Mouse (Mus musculus) limb, embryonic 13.5 days (tissue): ENCODE data around the gene Neurl1a. TPM values are rescaled to one million over a fixed set of nuclear protein-coding genes. Genes with fewer than 3 reads are reported as not detected.
A peak's percentile ranks its signal among the peaks of the same experiment; 100 is the strongest.

Source experiments
- ATAC-seq: fragments of 200-750 bp; cut with Nextera tagmentation; 2 replicates; pipeline ENCODE4 v1.8.0; 2017; ENCODE audit warnings: low read depth, moderate number of reproducible peaks, moderate TSS enrichment; ENCODE audit not compliant: low FRiP score
- H3K27ac ChIP-seq: fragments of 300-500 bp; sonication (generic); 2 replicates; pipeline ENCODE4 v1.5.1; 2015; ENCODE audit warnings: inconsistent platforms, mild to moderate bottlenecking, moderate library complexity
- H3K27me3 ChIP-seq: fragments of 300-500 bp; sonication (generic); 2 replicates; pipeline ENCODE4 v1.6.1; 2015; ENCODE audit warnings: mild to moderate bottlenecking, inconsistent platforms
- H3K36me3 ChIP-seq: fragments of 300-500 bp; sonication (generic); 2 replicates; pipeline ENCODE4 v1.6.1; 2015; ENCODE audit warnings: inconsistent platforms, mild to moderate bottlenecking, moderate library complexity
- H3K4me1 ChIP-seq: fragments of 300-500 bp; sonication (generic); 2 replicates; pipeline ENCODE4 v1.6.1; 2015; ENCODE audit warnings: inconsistent platforms
- H3K4me2 ChIP-seq: fragments of 300-500 bp; sonication (generic); replicated peaks from 2 replicates; pipeline ENCODE4 v1.6.1; 2015; ENCODE audit warnings: inconsistent platforms, mild to moderate bottlenecking, moderate library complexity
- H3K4me3 ChIP-seq: fragments of 300-500 bp; sonication (generic); 2 replicates; pipeline ENCODE4 v1.5.1; 2015; ENCODE audit warnings: moderate library complexity, mild to moderate bottlenecking, inconsistent platforms
- H3K9ac ChIP-seq: fragments of 300-500 bp; sonication (generic); 2 replicates; pipeline ENCODE4 v1.6.1; 2015; ENCODE audit warnings: mild to moderate bottlenecking, inconsistent platforms
- H3K9me3 ChIP-seq: fragments of 300-500 bp; sonication (generic); 2 replicates; pipeline ENCODE4 v1.6.1; 2016; ENCODE audit warnings: inconsistent platforms
- WGBS: fragments of 180-500 bp; shearing (Covaris S2); methylation state at CpG from one replicate; pipeline ENCODE4 v1.1.7; 2015; 5-methylcytosine and 5-hydroxymethylcytosine counted together
- polyA plus RNA-seq: library from polyadenylated mRNA; unstranded; fragments of >200 nt; fragmentation: Nextera tagmentation; extraction: Ambion mirVana; gene quantifications from 2 replicates; pipeline ENCODE4 v1.2.1, GENCODE M21; 2015

The Neurl1a gene
- polyA plus RNA-seq, 1 experiment from 2014 or later = 7.9 TPM

DNA sequence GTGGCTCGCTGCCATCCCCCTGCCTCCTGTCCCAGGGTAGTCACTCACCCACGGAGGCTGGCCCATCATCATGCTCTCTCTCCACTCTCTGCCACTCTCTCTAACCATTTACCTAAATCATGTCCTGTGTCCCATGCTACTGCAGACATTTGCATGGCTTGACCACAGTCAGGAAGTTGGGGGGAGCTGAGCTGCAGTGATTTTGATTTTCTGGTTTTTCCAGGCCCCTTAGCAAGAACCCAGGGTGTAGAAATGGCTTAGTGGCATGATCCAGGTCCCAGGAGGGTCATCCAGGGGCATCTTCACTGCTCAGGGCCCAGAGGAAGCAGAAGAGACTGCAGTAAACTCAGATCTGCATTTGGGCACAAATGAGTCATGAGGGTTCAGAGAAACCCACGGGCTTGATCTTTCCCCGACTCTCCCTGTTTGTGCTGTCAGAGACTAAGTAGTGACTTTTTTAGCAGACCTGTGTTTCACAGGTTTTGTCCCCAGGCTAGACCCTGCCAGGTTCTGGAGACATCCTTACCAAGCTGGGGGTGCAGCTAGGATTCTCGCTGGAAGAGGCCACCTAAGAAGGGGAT, 30.3 kb upstream of the Neurl1a start:
- H3K4me3 ChIP-seq = no peak overlapping the region
- H3K27ac ChIP-seq = no peak overlapping the region
- H3K36me3 ChIP-seq = no peaks in the 10 kb centered on the region
- H3K4me1 ChIP-seq = peaks cover 12% of the 10 kb centered on the region
- H3K27me3 ChIP-seq = peaks cover 14% of the 10 kb centered on the region; the same call in 1 of the 2 replicates
- no peak overlapping the region for H3K9ac ChIP-seq
- no peak overlapping the region for H3K4me2 ChIP-seq
- ATAC-seq = no peak
- no peaks in the 10 kb centered on the region for H3K9me3 ChIP-seq
- WGBS = 75% methylated on average over 5 of the region's 5 CpGs

DNA sequence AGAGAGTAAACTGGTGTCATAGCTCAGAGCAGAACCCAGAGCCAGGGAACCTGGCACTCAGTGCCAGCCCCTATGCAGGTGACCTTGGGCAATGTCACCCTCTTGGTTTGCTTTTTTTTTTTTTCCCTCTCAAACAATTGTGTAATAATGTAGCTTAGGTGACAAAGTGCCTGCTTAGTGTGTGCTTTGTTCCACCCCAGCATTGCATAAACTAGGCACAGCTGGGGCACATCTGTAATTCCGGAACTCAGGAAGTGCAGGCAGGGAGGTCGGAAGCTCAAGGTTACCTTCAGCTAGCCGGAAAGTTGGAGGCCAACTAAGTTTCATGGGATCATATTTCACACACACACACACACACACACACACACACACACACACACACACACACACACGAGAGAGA, 28.8 kb upstream of the Neurl1a start:
- peaks cover 14% of the 10 kb centered on the region; the same call in 1 of the 2 replicates for H3K27me3 ChIP-seq
- WGBS = 10% methylated on average over 4 of the region's 4 CpGs
- no peaks in the 10 kb centered on the region for H3K36me3 ChIP-seq
- H3K9ac ChIP-seq = no peak overlapping the region
- H3K9me3 ChIP-seq = no peaks in the 10 kb centered on the region
- no peak overlapping the region for H3K4me2 ChIP-seq
- peaks cover 12% of the 10 kb centered on the region for H3K4me1 ChIP-seq
- no peak overlapping the region for H3K27ac ChIP-seq
- ATAC-seq = no peak
- H3K4me3 ChIP-seq = no peak overlapping the region

DNA sequence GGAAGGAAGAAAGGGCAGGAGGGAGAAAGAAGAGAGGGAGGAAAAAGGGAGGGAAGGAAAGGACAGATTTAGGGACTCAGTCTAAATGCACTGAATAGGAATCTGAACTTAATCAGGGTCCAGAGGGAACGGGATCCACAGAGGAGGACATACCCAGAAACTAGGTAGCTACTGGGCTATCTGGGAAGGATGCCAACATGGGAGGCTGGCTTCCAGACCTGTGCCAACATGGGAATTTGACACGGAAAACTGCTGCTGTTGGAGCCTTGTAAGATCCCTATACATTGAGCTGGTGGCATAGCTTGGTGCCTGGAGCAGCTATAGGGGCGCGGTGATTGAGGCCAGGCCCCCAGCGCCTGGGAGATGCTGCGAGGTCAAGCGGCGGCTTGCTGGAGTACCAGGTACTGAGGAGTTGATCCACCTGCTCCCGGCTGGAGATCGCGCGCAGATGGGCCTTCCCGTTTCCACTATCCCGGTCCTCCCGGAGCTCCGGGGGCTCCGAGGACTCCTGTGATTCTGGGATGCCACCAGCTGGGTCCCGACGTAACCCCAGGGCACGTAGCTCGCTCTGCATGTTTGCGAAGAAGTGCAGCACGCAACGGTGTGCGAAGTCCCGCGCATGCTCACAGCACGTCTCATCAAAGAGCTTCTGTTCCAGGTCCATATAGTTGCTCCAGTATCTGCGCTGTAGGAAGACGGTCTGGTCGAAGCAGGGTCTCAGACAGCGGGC, 27.1 kb upstream of the Neurl1a start:
- ATAC-seq = no peak
- Histone ChIP-seq H3K27ac (no peak overlapping the region), H3K36me3 (no peaks in the 10 kb centered on the region), H3K9me3 (no peaks in the 10 kb centered on the region), H3K9ac (peak overlapping the region; percentile 60), H3K4me1 (peaks cover 12% of the 10 kb centered on the region), H3K4me2 (peak overlapping the region; percentile 65), H3K4me3 (peak overlapping the region; percentile 37), H3K27me3 (peaks cover 14% of the 10 kb centered on the region; the same call in 1 of the 2 replicates)
- 23% methylated on average over 32 of the region's 32 CpGs for WGBS

DNA sequence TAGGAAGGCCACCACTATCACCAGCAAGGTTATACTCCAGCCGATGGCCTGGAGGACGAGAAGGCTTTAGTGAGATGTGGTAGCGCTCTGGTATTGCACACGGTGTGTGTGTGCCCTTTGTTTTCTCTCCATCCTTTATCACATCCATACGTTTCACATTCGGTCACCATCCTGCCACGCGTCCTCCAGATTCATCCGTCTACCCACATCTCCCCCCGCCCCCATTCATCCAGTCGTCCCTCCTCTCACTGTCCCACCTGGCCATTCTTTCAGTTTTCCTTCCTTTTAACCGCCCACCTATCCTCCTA, 26.6 kb upstream of the Neurl1a start:
- 63% methylated on average over 12 of the region's 12 CpGs for WGBS
- Histone ChIP-seq H3K4me1 (peaks cover 12% of the 10 kb centered on the region), H3K9me3 (no peaks in the 10 kb centered on the region), H3K4me2 (peak overlapping the region; percentile 65), H3K9ac (peak overlapping the region; percentile 60), H3K27ac (no peak overlapping the region), H3K36me3 (no peaks in the 10 kb centered on the region), H3K4me3 (peak overlapping the region; percentile 37), H3K27me3 (peaks cover 14% of the 10 kb centered on the region; the same call in 1 of the 2 replicates)
- no peak; the same call in 1 of the 2 replicates for ATAC-seq

DNA sequence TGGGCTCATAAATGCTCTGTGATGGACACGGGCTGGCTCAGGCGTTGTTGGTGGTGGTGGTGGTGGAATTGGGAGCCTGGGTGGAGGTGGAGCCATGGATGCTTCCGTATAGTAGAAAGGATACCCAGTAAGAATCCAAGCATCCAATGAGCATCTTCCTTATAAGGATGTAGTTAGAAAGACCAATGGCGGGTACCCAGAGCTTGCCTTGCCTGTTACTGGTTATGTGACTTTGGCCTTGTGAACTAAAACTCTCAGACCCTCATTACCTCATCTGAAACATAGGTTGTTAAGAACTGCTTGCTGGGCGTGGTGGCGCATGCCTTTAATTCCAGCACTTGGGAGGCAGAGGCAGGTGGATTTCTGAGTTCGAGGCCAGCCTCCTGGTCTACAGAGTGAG, 24.9 kb upstream of the Neurl1a start:
- WGBS = 83% methylated on average over 7 of the region's 7 CpGs

DNA sequence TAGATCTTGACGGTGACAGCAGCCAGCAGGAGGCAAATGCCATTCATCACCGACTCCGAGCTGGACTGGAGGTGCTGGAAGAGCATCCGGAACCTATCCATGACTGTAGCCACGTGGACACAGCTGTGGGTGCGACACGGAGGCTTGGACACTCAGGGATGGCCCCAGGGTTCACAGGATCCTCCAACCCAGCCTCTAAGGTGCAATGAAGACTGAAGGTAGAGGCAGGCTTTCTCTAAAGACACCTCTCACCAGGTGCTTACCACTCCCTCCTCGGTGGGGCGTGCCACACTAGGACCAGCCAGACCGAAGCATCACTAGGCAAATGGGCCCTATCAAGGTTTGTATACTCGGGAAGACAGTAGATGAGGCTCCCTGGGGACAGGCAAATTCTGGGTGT, 21.0 kb upstream of the Neurl1a start, which contains the start of gene Calhm3:
Gene Calhm3 (minus strand): TSS at position 101 of the 400 bp plus-strand sequence.
- Histone ChIP-seq H3K4me1 (no peaks in the 10 kb centered on the region), H3K27ac (no peak within 1 kb of the TSS), H3K4me3 (no peak within 1 kb of the TSS), H3K9me3 (no peaks in the 10 kb centered on the region), H3K36me3 (no peaks in the 10 kb centered on the region), H3K4me2 (no peak within 1 kb of the TSS), H3K9ac (no peak within 1 kb of the TSS), H3K27me3 (no peaks in the 10 kb centered on the region; the same call in 1 of the 2 replicates)
- 81% methylated on average over 11 of the region's 11 CpGs for WGBS
- ATAC-seq = no peak

More for the DNA sequence above, 24.9 kb upstream of the Neurl1a start:
- H3K9me3 ChIP-seq = no peaks in the 10 kb centered on the region
- no peak overlapping the region for H3K27ac ChIP-seq
- H3K27me3 ChIP-seq = peaks cover 14% of the 10 kb centered on the region
- H3K4me1 ChIP-seq = peaks cover 12% of the 10 kb centered on the region
- H3K36me3 ChIP-seq = no peaks in the 10 kb centered on the region
- no peak overlapping the region for H3K4me3 ChIP-seq
- no peak overlapping the region for H3K4me2 ChIP-seq
- no peak for ATAC-seq
- H3K9ac ChIP-seq = no peak overlapping the region

DNA sequence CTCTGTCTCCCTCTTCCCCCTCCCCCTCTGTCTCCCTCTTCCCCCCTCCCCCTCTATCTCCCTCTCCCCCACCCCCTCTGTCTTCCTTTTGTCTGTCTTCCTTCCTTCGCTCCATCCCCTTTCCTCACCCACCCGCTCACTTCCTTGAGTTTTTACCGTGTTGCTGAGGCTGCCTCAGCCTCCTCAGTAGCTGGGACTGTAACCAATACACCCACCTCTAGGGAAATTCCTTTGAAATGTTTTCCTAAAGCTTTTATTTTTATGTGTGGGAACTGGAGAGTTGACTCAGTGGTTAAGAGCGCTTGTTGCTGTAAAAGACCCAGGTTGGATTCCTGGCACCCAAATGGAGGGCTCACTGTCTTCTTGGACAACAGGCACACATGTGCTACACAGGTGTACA, 17.0 kb upstream of the Neurl1a start:
- H3K9ac ChIP-seq = no peak overlapping the region
- no peak overlapping the region for H3K4me3 ChIP-seq
- peaks cover 3% of the 10 kb centered on the region for H3K27me3 ChIP-seq
- H3K27ac ChIP-seq = no peak overlapping the region
- 60% methylated on average over 4 of the region's 4 CpGs for WGBS
- H3K4me1 ChIP-seq = no peaks in the 10 kb centered on the region
- H3K9me3 ChIP-seq = no peaks in the 10 kb centered on the region
- no peak for ATAC-seq
- H3K36me3 ChIP-seq = no peaks in the 10 kb centered on the region
- no peak overlapping the region for H3K4me2 ChIP-seq

DNA sequence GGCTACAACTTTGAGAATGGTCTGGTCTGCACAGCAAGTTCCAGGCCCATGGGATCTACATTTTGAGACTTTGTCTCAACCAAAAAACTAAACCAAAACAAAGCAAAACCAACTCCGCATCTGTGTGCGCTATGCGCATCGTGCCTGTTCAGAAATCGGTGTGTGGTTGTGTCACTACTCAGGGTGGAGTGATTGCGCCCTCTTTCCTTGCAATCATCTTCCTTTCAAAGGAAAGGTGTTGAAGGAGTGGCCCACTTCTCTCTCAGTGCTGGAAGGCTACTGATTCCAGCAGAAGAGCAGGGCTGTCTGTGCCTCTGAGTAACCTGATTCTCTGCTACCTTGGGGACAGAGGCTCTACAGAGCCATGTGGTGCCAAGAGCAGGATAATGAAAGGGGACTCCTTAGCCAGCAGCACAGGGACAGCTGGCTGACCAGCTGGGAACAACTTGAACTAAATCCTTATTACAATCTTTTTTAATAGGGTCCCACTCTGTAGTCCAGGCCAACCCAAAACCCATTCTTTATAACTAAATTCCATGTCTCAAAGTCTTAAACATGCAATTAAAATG, 15.4 kb upstream of the Neurl1a start:
- Histone ChIP-seq H3K9ac (no peak overlapping the region), H3K4me2 (no peak overlapping the region), H3K27ac (no peak overlapping the region), H3K27me3 (peaks cover 3% of the 10 kb centered on the region; the same call in 1 of the 2 replicates), H3K36me3 (no peaks in the 10 kb centered on the region), H3K4me1 (peaks cover under 1% of the 10 kb centered on the region; the same call in 1 of the 2 replicates), H3K9me3 (no peaks in the 10 kb centered on the region), H3K4me3 (no peak overlapping the region)
- peak; percentile 51; the same call in 1 of the 2 replicates for ATAC-seq
- 89% methylated on average over 6 of the region's 6 CpGs for WGBS

DNA sequence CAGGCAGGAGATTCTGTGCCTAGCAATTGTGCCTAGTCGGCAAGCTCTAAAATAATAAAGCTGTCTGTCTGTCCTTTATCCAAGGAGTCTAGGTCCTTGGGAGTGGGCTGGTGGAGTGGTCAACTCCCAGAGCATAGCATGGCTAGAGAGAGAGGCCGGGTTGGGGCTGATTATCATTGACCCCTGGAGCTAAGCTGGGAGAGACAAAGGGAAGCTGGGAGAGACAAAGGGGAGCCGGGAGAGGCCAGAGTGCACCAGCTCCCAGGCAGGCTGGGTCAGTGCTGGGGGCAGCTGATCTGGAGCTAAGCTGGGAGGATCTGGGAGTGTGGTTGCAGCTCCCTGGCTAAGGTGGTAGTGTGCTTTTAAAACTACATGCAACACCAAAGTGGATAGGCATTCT, 11.9 kb upstream of the Neurl1a start:
- Histone ChIP-seq H3K9ac (no peak overlapping the region), H3K4me3 (no peak overlapping the region), H3K4me1 (peaks cover 7% of the 10 kb centered on the region; the same call in 1 of the 2 replicates), H3K4me2 (no peak overlapping the region), H3K9me3 (no peaks in the 10 kb centered on the region), H3K27me3 (peaks cover 7% of the 10 kb centered on the region; the same call in 1 of the 2 replicates), H3K36me3 (no peaks in the 10 kb centered on the region), H3K27ac (no peak overlapping the region)
- WGBS = 35% methylated on average over 3 of the region's 3 CpGs
- ATAC-seq = no peak

DNA sequence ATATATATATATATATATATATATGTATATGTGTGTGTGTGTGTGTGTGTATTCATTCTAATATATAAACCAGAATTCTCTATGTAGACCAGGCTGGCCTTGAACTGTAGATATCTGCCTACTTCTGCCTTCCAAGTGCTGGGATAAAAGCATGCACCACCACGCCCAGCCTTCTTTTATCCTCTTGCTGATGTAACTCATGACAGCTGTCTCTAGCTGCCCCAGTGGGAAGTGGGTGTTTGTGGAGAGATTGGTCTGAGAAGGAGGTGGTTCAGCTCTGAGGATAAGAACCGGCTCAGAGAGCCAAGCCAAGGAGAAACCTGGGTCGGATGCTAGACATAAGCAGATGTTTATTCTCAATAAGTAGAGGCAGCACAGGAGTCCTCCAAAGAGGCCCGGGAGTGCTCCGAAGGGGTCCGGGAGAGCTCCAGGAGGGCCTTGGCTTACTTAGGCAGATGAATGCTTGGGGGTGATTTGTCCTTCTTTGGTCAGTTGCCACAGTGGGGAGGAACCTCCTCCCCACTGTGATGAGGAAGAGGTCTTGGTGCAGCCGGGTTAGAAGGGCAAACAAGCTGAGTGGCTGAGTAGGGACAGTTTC, 10.9 kb upstream of the Neurl1a start:
- 61% methylated on average over 7 of the region's 7 CpGs for WGBS
- no peak for ATAC-seq
- H3K27me3 ChIP-seq = peaks cover 7% of the 10 kb centered on the region; the same call in 1 of the 2 replicates
- H3K9me3 ChIP-seq = no peaks in the 10 kb centered on the region
- H3K4me2 ChIP-seq = peak overlapping the region; percentile 44
- H3K4me1 ChIP-seq = peaks cover 7% of the 10 kb centered on the region; the same call in 1 of the 2 replicates
- no peak overlapping the region for H3K4me3 ChIP-seq
- H3K27ac ChIP-seq = no peak overlapping the region
- no peak overlapping the region for H3K9ac ChIP-seq
- H3K36me3 ChIP-seq = no peaks in the 10 kb centered on the region

DNA sequence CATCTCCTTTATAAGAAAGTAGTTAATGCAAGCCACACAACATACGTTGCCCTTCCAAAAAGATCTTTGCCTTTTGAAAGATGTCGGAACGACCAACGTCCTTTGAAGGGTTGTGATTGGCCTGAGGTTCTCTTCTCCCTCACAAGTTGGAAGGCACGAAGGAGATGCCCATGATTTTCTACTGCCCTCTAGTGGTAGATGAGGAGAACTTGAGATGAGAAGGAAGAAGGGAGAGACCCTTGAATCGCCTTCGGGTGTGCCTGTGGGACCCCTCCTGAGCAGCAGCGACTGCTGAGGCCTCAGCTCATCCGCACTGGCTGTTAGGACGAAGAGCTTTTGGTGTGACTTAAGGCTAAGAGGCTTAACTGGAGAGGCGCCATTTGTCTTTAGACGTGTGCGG, 10.4 kb upstream of the Neurl1a start:
- H3K4me1 ChIP-seq = peaks cover 7% of the 10 kb centered on the region; the same call in 1 of the 2 replicates

More for the DNA sequence above, 10.4 kb upstream of the Neurl1a start:
- Histone ChIP-seq H3K36me3 (no peaks in the 10 kb centered on the region), H3K27me3 (peaks cover 7% of the 10 kb centered on the region; the same call in 1 of the 2 replicates), H3K4me2 (peak overlapping the region; percentile 44), H3K9ac (no peak overlapping the region; the same call in 1 of the 2 replicates), H3K4me3 (peak overlapping the region; percentile 7), H3K9me3 (no peaks in the 10 kb centered on the region), H3K27ac (no peak overlapping the region)
- no peak for ATAC-seq
- WGBS = 7% methylated on average over 13 of the region's 13 CpGs
